Mouse (Mus musculus) stomach, postnatal 0 days (tissue): ENCODE results near the gene Rps6ka4. TPM values are rescaled to one million over a fixed set of nuclear protein-coding genes. Genes with fewer than 3 reads are reported as not detected.
A peak's percentile ranks its signal among the peaks of the same experiment; 100 is the strongest.

ENCODE experiments used
- ATAC-seq: fragments of 200-750 bp; cut with Nextera tagmentation; 2 replicates; pipeline ENCODE4 v1.8.0; 2017; ENCODE audit not compliant: low FRiP score, low TSS enrichment
- DNase-seq: peaks from one replicate; pipeline ENCODE4 v3.0.0-alpha.2; 2016; ENCODE audit warnings: low spot score
- H3K27ac ChIP-seq: fragments of 300-500 bp; sonication (generic); replicated peaks from 2 replicates; pipeline ENCODE4 v1.5.1; 2014; ENCODE audit warnings: mild to moderate bottlenecking, control low read depth
- H3K27me3 ChIP-seq: fragments of 300-500 bp; sonication (generic); 2 replicates; pipeline ENCODE4 v1.6.1; 2014; ENCODE audit warnings: low read length; ENCODE audit not compliant: control insufficient read depth, insufficient read depth
- H3K36me3 ChIP-seq: fragments of 300-500 bp; sonication (generic); 2 replicates; pipeline ENCODE4 v1.6.1; 2014; ENCODE audit warnings: low read length, mixed read lengths; ENCODE audit not compliant: control insufficient read depth, insufficient read depth
- H3K4me1 ChIP-seq: fragments of 300-500 bp; sonication (generic); replicated peaks from 2 replicates; pipeline ENCODE4 v1.6.1; 2014; ENCODE audit warnings: antibody characterized with exemption; ENCODE audit not compliant: control insufficient read depth, insufficient read depth
- H3K4me2 ChIP-seq: fragments of 300-500 bp; sonication (generic); replicated peaks from 2 replicates; pipeline ENCODE4 v1.6.1; 2014; ENCODE audit warnings: low read depth, mild to moderate bottlenecking, control low read depth, moderate library complexity
- H3K4me3 ChIP-seq: fragments of 300-500 bp; sonication (generic); 2 replicates; pipeline ENCODE4 v1.5.1; 2014; ENCODE audit warnings: low read depth, low read length, control low read depth
- H3K9ac ChIP-seq: fragments of 300-500 bp; sonication (generic); 2 replicates; pipeline ENCODE4 v1.6.1; 2014; ENCODE audit warnings: mild to moderate bottlenecking, low read length, control low read depth, mixed read lengths
- H3K9me3 ChIP-seq: fragments of 300-500 bp; sonication (generic); 2 replicates; pipeline ENCODE4 v1.6.1; 2016; ENCODE audit warnings: low read length; ENCODE audit not compliant: control insufficient read depth
- CTCF ChIP-seq: IDR thresholded peaks from 2 replicates; pipeline ENCODE4 v1.5.1; 2016; ENCODE audit warnings: antibody characterized with exemption, low read depth, mild to moderate bottlenecking, moderate library complexity
- EP300 ChIP-seq: optimal IDR thresholded peaks from 2 replicates; pipeline ENCODE3; 2016; ENCODE audit warnings: antibody characterized with exemption
- WGBS: fragments of 180-500 bp; shearing (Covaris S2); extraction: QIAGEN DNeasy Blood & Tissue Kit; methylation state at CpG from one replicate; pipeline ENCODE4 v1.1.7; 2014; 5-methylcytosine and 5-hydroxymethylcytosine counted together
- polyA plus RNA-seq: library from polyadenylated mRNA; unstranded; fragments of >200 nt; fragmentation: Nextera tagmentation; extraction: Ambion mirVana; gene quantifications from 2 replicates; pipeline ENCODE4 v1.2.1, GENCODE M21; 2015

Rps6ka4 gene
- polyA plus RNA-seq, 1 experiment from 2014 or later: 34.9 TPM

DNA sequence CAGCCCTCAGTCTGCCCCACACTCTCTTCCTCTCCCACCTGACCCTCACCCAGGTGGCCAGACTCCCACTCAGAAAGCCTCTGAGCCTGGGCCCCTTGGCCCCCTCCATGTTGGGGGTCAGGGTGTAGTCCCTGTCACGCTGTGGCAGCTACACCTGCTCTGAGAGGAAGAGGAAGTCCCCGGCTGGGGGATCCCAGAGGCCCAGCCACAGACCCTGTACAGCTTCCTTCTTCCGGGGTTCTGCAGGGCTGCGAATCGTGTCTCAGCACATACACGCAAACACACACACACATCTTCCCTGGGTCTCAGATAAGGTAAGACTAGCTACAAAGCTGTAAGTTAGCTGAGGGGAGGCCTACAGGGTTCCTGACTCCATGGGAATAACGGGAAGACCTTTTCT is 17.6 kb upstream of the Rps6ka4 start, which contains the start of gene Ccdc88b:
Gene Ccdc88b (minus strand): TSS at position 181 of the 400 bp plus-strand sequence.
- Histone ChIP-seq H3K9ac (no peak within 1 kb of the TSS), H3K9me3 (no peaks in the 10 kb centered on the region), H3K27ac (no peak within 1 kb of the TSS), H3K4me2 (no peak within 1 kb of the TSS), H3K36me3 (no peaks in the 10 kb centered on the region), H3K4me3 (no peak within 1 kb of the TSS), H3K27me3 (no peaks in the 10 kb centered on the region), H3K4me1 (no peaks in the 10 kb centered on the region; the same call in 1 of the 2 replicates)
- no peak for ATAC-seq
- WGBS: 61% methylated on average over 7 of the region's 7 CpGs
- TF ChIP-seq CTCF (no peak), EP300 (no peak)
- DNase-seq: no peak

DNA sequence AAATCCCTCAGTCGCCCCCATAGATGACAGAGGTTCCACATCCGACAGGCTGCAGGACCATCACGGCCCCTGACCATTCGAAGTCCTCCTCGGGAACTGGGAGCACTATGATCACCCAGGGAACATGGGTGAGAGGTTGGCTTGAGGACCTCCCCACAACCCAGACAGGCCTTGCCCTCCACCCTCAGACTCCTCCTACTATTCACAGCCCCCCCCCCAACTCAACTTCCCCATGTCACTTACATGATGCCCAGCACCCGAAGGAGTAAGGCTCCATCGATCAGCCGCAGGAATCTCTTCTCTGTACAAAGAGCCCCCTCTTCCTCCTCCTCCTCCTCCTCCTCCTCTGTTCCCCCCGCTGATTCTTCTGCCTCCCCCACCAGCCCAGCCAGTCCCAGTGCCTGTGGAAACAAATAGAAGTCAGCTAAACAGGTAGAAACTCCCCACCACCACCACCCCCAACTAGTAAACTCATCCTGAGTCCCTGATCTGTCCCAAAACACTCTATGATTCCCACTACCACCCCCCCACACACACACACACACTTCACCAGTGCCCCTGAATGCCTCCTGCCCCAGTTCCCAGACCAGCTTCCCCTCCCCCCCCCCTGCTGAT is 17.1 kb upstream of the Rps6ka4 start:
- Histone ChIP-seq H3K9me3 (no peaks in the 10 kb centered on the region), H3K36me3 (no peaks in the 10 kb centered on the region), H3K4me1 (no peaks in the 10 kb centered on the region; the same call in 1 of the 2 replicates), H3K27me3 (no peaks in the 10 kb centered on the region), H3K4me2 (no peak overlapping the region), H3K9ac (no peak overlapping the region), H3K4me3 (no peak overlapping the region), H3K27ac (no peak overlapping the region)
- 69% methylated on average over 9 of the region's 9 CpGs for WGBS
- DNase-seq (no peak), ATAC-seq (no peak)
- TF ChIP-seq EP300 (no peak), CTCF (no peak)

DNA sequence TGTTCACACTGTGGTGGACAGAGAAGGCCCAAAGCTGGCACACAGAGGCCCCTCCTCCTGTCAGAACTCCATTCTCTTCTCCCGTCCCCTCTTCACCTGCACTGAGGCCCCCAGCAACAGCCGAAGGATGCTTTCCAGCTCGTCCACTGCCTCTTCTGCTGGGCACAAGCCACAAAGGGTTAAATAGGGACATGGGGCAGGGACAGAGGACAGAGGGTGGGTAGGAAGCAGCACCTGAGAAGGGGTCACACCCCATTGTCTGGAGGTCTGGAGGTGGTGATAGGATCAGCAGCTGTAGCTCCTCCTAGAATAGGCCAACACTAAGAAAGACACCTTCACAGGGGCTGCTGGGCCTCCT is 16.5 kb upstream of the Rps6ka4 start:
- Histone ChIP-seq H3K36me3 (no peaks in the 10 kb centered on the region), H3K27me3 (no peaks in the 10 kb centered on the region), H3K9ac (no peak overlapping the region), H3K4me2 (no peak overlapping the region), H3K4me1 (no peaks in the 10 kb centered on the region; the same call in 1 of the 2 replicates), H3K9me3 (no peaks in the 10 kb centered on the region), H3K4me3 (no peak overlapping the region), H3K27ac (no peak overlapping the region)
- DNase-seq (no peak), ATAC-seq (no peak)
- WGBS: 57% methylated on average over 3 of the region's 3 CpGs
- TF ChIP-seq CTCF: no peak
- TF ChIP-seq EP300: no peak

GRCm38 (mm10) chr19:6856281-6857002 is 16.0 kb upstream of the Rps6ka4 start:
- H3K9ac ChIP-seq: no peak overlapping the region

GRCm38 (mm10) chr19:6855225-6856031 is 15.0 kb upstream of the Rps6ka4 start:
- Histone ChIP-seq H3K9ac (peak overlapping the region; percentile 41), H3K4me3 (0 out of 2 replicates have a peak overlapping the region, but pooled peaks have one; percentile 12), H3K9me3 (no peaks in the 10 kb centered on the region), H3K36me3 (no peaks in the 10 kb centered on the region), H3K4me2 (peak overlapping the region; percentile 43), H3K27ac (no peak overlapping the region), H3K4me1 (no peaks in the 10 kb centered on the region; the same call in 1 of the 2 replicates), H3K27me3 (no peaks in the 10 kb centered on the region)
- WGBS: 13% methylated on average over 38 of the region's 38 CpGs
- peak; percentile 78 for ATAC-seq
- peak; percentile 86 for DNase-seq
- TF ChIP-seq CTCF (peak; percentile 60), EP300 (no peak)

More at GRCm38 (mm10) chr19:6856281-6857002, 16.0 kb upstream of the Rps6ka4 start:
- Histone ChIP-seq H3K27me3 (no peaks in the 10 kb centered on the region), H3K36me3 (no peaks in the 10 kb centered on the region), H3K4me2 (no peak overlapping the region), H3K27ac (no peak overlapping the region), H3K4me1 (no peaks in the 10 kb centered on the region; the same call in 1 of the 2 replicates), H3K9me3 (no peaks in the 10 kb centered on the region), H3K4me3 (no peak overlapping the region)
- WGBS: 43% methylated on average over 12 of the region's 12 CpGs
- DNase-seq (peak; percentile 72), ATAC-seq (no peak)
- TF ChIP-seq EP300 (no peak), CTCF (peak; percentile 79)
